Mouse (Mus musculus): Measurements from ENCODE around the gene Csgalnact2.
A peak's percentile ranks its signal among the peaks of the same experiment; 100 is the strongest.

The Csgalnact2 gene

GRCm38 (mm10) chr6:118138731-118139709, at the start of gene Csgalnact2:
Gene Csgalnact2, minus strand, starts transcription at chr6:118139140.
- peak; percentile 89 for DNase-seq (ENCODE audit: low spot score)

- DNase-seq (ENCODE audit: low spot score) = no peak
These were observed 49.7 kb upstream of the Csgalnact2 start for GRCm38 (mm10) chr6:118188599-118188998.

GRCm38 (mm10) chr6:118187285-118187641, 48.3 kb upstream of the Csgalnact2 start:
- DNase-seq (ENCODE audit: low spot score) = no peak

- no peak for DNase-seq (ENCODE audit: low spot score)
These were observed 47.8 kb upstream of the Csgalnact2 start for GRCm38 (mm10) chr6:118186620-118187284.

GRCm38 (mm10) chr6:118184126-118184525, 45.2 kb upstream of the Csgalnact2 start:
- DNase-seq (ENCODE audit: low spot score) = no peak

- DNase-seq (ENCODE audit: low spot score) = no peak
These were observed 41.1 kb upstream of the Csgalnact2 start for GRCm38 (mm10) chr6:118180085-118180423.

GRCm38 (mm10) chr6:118179316-118180084, 40.6 kb upstream of the Csgalnact2 start:
- DNase-seq (ENCODE audit: low spot score) = peak; percentile 63

GRCm38 (mm10) chr6:118173975-118174328, 35.0 kb upstream of the Csgalnact2 start:
- no peak for DNase-seq (ENCODE audit: low spot score)

- no peak for DNase-seq (ENCODE audit: low spot score)
These were observed 34.5 kb upstream of the Csgalnact2 start for GRCm38 (mm10) chr6:118173251-118173974.

GRCm38 (mm10) chr6:118171386-118171785, 32.4 kb upstream of the Csgalnact2 start:
- no peak for DNase-seq (ENCODE audit: low spot score)

GRCm38 (mm10) chr6:118168106-118168505, 29.2 kb upstream of the Csgalnact2 start:
- DNase-seq (ENCODE audit: low spot score) = no peak

GRCm38 (mm10) chr6:118167013-118167412, 28.1 kb upstream of the Csgalnact2 start:
- no peak for DNase-seq (ENCODE audit: low spot score)

GRCm38 (mm10) chr6:118165516-118165915, 26.6 kb upstream of the Csgalnact2 start:
- no peak for DNase-seq (ENCODE audit: low spot score)

- no peak for DNase-seq (ENCODE audit: low spot score)
These were observed 25.8 kb upstream of the Csgalnact2 start for GRCm38 (mm10) chr6:118164691-118165090.

GRCm38 (mm10) chr6:118163086-118163485, 24.1 kb upstream of the Csgalnact2 start:
- no peak for DNase-seq (ENCODE audit: low spot score)

GRCm38 (mm10) chr6:118162457-118163082, 23.6 kb upstream of the Csgalnact2 start:
- DNase-seq (ENCODE audit: low spot score) = no peak

- DNase-seq (ENCODE audit: low spot score) = no peak
These were observed 14.2 kb upstream of the Csgalnact2 start for GRCm38 (mm10) chr6:118153091-118153490.

- DNase-seq (ENCODE audit: low spot score) = no peak
These were observed 12.0 kb upstream of the Csgalnact2 start for GRCm38 (mm10) chr6:118150988-118151387.

- DNase-seq (ENCODE audit: low spot score) = no peak
These were observed 11.6 kb upstream of the Csgalnact2 start for GRCm38 (mm10) chr6:118150538-118150937.

GRCm38 (mm10) chr6:118150128-118150527, 11.2 kb upstream of the Csgalnact2 start:
- DNase-seq (ENCODE audit: low spot score) = no peak

- DNase-seq (ENCODE audit: low spot score) = no peak
These were observed 2.0 kb upstream of the Csgalnact2 start for GRCm38 (mm10) chr6:118140961-118141360.

All from left cerebral cortex, adult 11 months (tissue).